Mouse (Mus musculus) liver, adult 2 months (tissue): ENCODE results near the gene Gm6993. TPM values are rescaled to one million over a fixed set of nuclear protein-coding genes. Genes with fewer than 3 reads are reported as not detected.

Experiments
- DNase-seq: peaks from one replicate; pipeline ENCODE4 v3.0.0-alpha.2; 2011; ENCODE audit warnings: low read depth, low spot score; ENCODE audit errors: extremely low read depth
- H3K27ac ChIP-seq: fragments of 200-500 bp; replicated peaks from 2 replicates; pipeline ENCODE4 v1.5.1; 2012; ENCODE audit warnings: low read depth, mild to moderate bottlenecking, control low read depth, inconsistent platforms, low read length; ENCODE audit not compliant: insufficient read depth
- H3K27me3 ChIP-seq: fragments of 200-500 bp; 2 replicates; pipeline ENCODE4 v1.6.1; 2012; ENCODE audit warnings: mild to moderate bottlenecking, moderate library complexity, low read length, inconsistent platforms; ENCODE audit not compliant: control insufficient read depth, insufficient read depth
- H3K36me3 ChIP-seq: fragments of 200-500 bp; 2 replicates; pipeline ENCODE4 v1.6.1; 2012; ENCODE audit warnings: low read length, inconsistent platforms; ENCODE audit not compliant: control insufficient read depth, insufficient read depth
- H3K4me1 ChIP-seq: fragments of 200-500 bp; 2 replicates; pipeline ENCODE4 v1.6.1; 2011; ENCODE audit warnings: low read length; ENCODE audit not compliant: control insufficient read depth, insufficient read depth
- H3K4me3 ChIP-seq: fragments of 200-500 bp; 2 replicates; pipeline ENCODE4 v1.5.1; 2011; ENCODE audit warnings: low read depth, mild to moderate bottlenecking, control low read depth, low read length, moderate library complexity; ENCODE audit not compliant: insufficient read depth
- H3K79me2 ChIP-seq: fragments of 200-500 bp; 2 replicates; pipeline ENCODE4 v1.6.1; 2012; ENCODE audit warnings: inconsistent platforms, mild to moderate bottlenecking, low read length, moderate library complexity; ENCODE audit not compliant: control insufficient read depth, insufficient read depth
- H3K9ac ChIP-seq: fragments of 200-500 bp; 2 replicates; pipeline ENCODE4 v1.6.1; 2012; ENCODE audit warnings: low read depth, mild to moderate bottlenecking, control low read depth, inconsistent platforms, low read length
- CTCF ChIP-seq: fragments of 200-500 bp; IDR thresholded peaks from 2 replicates; pipeline ENCODE4 v1.5.1; 2011; ENCODE audit warnings: low read depth, low read length, control low read depth
- POLR2A ChIP-seq: fragments of 200-500 bp; IDR thresholded peaks from 2 replicates; pipeline ENCODE4 v1.6.1; 2011; ENCODE audit warnings: low read length, control low read depth; ENCODE audit not compliant: insufficient read depth; ENCODE audit errors: extremely low read depth
- WGBS: fragments of 180-500 bp; shearing (Covaris S2); methylation state at CpG from one replicate; pipeline ENCODE4 v1.1.7; 2018; 5-methylcytosine and 5-hydroxymethylcytosine counted together
- polyA plus RNA-seq: library from polyadenylated mRNA; depleted of rRNA; stranded (reverse); fragments of >200 nt; gene quantifications from 2 replicates; pipeline ENCODE4 v1.2.3, GENCODE M21; 2012; rRNA removed
- total RNA-seq: library from RNA; depleted of rRNA; stranded (reverse); fragments of >200 nt; gene quantifications from 2 replicates; pipeline ENCODE4 v1.2.3, GENCODE M21; 2014; rRNA removed

The Gm6993 gene
- total and polyA plus RNA-seq, 2 experiments: not detected

GRCm38 (mm10) chr12:31282241-31282640 lies 41.7 kb downstream of the Gm6993 start:
- WGBS: 68% methylated on average over 5 of the region's 5 CpGs
- H3K4me1 ChIP-seq: peaks cover 6% of the 10 kb centered on the region
- peaks cover 9% of the 10 kb centered on the region for H3K27me3 ChIP-seq
- no peak overlapping the region for H3K27ac ChIP-seq
- H3K36me3 ChIP-seq: no peaks in the 10 kb centered on the region
- no peak overlapping the region for H3K4me3 ChIP-seq
- no peak for DNase-seq
- no peaks in the 10 kb centered on the region for H3K79me2 ChIP-seq
- no peak overlapping the region for H3K9ac ChIP-seq
- TF ChIP-seq CTCF (no peak), POLR2A (no peak)

- H3K9ac ChIP-seq: no peak overlapping the region
- peaks cover 17% of the 10 kb centered on the region for H3K27me3 ChIP-seq
- peak; percentile 90 for DNase-seq
- 23% methylated on average over 4 of the region's 4 CpGs for WGBS
- H3K4me1 ChIP-seq: peaks cover 6% of the 10 kb centered on the region
- H3K27ac ChIP-seq: no peak overlapping the region
- TF ChIP-seq POLR2A: no peak
- no peak for TF ChIP-seq CTCF
- H3K79me2 ChIP-seq: no peaks in the 10 kb centered on the region
- no peaks in the 10 kb centered on the region for H3K36me3 ChIP-seq
- no peak overlapping the region for H3K4me3 ChIP-seq
These were observed 42.6 kb downstream of the Gm6993 start for GRCm38 (mm10) chr12:31283131-31283530.

GRCm38 (mm10) chr12:31283617-31284136 lies 43.1 kb downstream of the Gm6993 start:
- peaks cover 6% of the 10 kb centered on the region for H3K4me1 ChIP-seq
- no peak for DNase-seq
- 57% methylated on average over 4 of the region's 4 CpGs for WGBS
- H3K79me2 ChIP-seq: no peaks in the 10 kb centered on the region
- H3K27me3 ChIP-seq: peaks cover 18% of the 10 kb centered on the region
- TF ChIP-seq POLR2A (no peak), CTCF (no peak)
- H3K36me3 ChIP-seq: no peaks in the 10 kb centered on the region
- no peak overlapping the region for H3K9ac ChIP-seq
- H3K27ac ChIP-seq: no peak overlapping the region
- no peak overlapping the region for H3K4me3 ChIP-seq

GRCm38 (mm10) chr12:31289046-31289445 lies 48.5 kb downstream of the Gm6993 start:
- Histone ChIP-seq H3K79me2 (no peaks in the 10 kb centered on the region), H3K27me3 (peaks cover 23% of the 10 kb centered on the region), H3K27ac (no peak overlapping the region), H3K9ac (no peak overlapping the region), H3K4me1 (peaks cover 4% of the 10 kb centered on the region), H3K36me3 (no peaks in the 10 kb centered on the region), H3K4me3 (no peak overlapping the region)
- no peak for TF ChIP-seq CTCF
- TF ChIP-seq POLR2A: no peak
- no peak for DNase-seq
- 93% methylated on average over 10 of the region's 10 CpGs for WGBS

Other genes starting within 250 kb of the Gm6993 start
- 1.6 and 2.1 TPM in 2 replicates for gene Fam110c, start 166.9 kb upstream of the Gm6993 start, total RNA-seq
- 0.42 and 0.53 TPM in 2 replicates for gene Fam110c, start 166.9 kb upstream of the Gm6993 start, polyA plus RNA-seq
- gene Lamb1, start 24.5 kb downstream of the Gm6993 start, total RNA-seq: 7.3 TPM in 2 replicates
- 2.7 and 2.8 TPM in 2 replicates for gene Lamb1, start 24.5 kb downstream of the Gm6993 start, polyA plus RNA-seq
- gene Dld, start 110.7 kb downstream of the Gm6993 start, total RNA-seq: 93.6 and 117 TPM in 2 replicates
- 17.4 and 19.8 TPM in 2 replicates for gene Dld, start 110.7 kb downstream of the Gm6993 start, polyA plus RNA-seq
- gene Slc26a3, start 150.1 kb downstream of the Gm6993 start, total RNA-seq: 0.37 TPM in 1 of 2 replicates, not detected in the other
- gene Slc26a3, start 150.1 kb downstream of the Gm6993 start, polyA plus RNA-seq: 0.06 and 0.09 TPM in 2 replicates